Mouse (Mus musculus) testis, postnatal 14 days (tissue): ENCODE measurements around the gene Spock2.
A peak's percentile ranks its signal among the peaks of the same experiment; 100 is the strongest.
"Not testable (repeated sequence)": the region's sequence is repeated elsewhere in the genome, so short reads cannot be mapped to it uniquely, and the experiment has no call there.

Experiments
- DNase-seq: peaks from one replicate; pipeline ENCODE4 v3.0.0; 2021; ENCODE audit warnings: low spot score

Gene Spock2

DNA sequence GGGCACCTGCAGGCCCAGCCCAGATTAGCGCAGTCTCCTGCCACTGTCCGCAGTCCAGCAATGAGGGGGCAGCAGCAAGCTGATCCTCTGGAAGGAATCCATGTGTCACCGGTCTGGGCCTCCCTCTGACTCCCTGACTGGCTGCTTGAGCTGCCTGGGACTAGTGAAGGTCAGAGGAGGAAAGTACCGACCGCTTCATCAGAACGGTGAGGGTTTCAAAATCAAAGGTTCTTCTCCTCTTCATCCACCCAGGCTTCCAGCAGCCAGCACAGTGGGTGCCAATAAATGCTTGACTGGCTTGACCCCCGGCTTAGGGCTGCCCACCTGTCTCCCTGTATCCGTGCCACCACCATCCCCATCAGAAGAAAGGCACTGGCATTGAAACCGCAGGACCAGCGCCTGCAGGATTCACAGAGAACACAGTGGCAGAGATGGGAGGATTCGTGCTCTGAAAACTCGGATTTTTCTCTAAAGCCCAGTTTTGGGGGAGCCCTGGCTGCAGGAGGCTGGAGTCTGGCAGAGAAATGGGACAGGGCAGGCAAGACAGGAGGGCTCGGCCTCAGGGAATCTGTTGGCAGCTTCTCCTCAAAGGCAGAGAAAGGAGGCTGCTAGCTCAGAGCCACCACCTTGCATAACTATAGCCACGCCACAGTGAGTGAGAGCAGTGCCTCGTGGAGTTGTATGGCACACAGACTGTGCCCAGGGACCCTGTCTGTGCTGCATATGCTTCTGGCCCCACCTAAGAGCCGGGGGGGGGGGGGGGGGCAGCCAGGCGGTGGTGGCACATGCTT, 2.5 kb downstream of the Spock2 start:
- DNase-seq: peak; percentile 61

DNA sequence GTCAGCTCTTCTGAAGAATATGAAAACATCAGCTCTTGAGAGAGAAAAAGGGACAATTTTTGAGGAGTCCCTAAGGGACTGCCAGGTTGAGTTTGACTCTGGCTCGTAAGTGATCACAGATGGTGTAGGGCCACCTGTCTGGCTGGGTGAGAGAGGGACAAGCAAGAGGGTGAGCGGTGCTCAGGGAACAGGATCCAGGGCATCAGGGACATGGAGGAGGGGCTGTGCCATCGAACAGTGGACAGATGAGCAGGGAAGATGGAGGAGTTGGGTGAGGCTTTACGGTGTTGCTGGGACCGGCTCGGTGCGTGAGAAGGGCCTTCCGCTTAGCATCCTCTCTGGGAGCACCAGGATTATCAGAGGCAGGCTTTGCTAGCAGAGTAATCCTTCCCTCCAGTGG, 3.3 kb downstream of the Spock2 start:
- no peak for DNase-seq

DNA sequence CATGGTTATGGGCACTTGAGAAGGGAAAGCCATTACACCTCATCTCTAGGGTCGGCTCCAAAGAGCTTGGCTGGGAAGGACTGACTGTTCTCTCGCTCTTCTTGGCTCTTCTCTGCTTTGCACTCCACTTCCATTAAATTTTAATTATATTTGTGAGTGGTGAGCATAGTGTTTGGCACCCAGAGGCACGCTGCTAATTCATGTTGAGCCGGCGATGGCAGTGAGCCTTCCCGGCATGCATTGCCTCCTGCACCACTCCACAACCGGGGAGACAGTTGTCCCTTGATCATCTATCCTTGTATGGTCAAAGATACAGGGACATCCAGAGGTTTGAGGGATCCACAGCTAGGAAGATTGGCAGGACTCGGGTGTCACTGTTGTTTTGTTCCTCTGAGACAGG, 4.0 kb downstream of the Spock2 start:
- DNase-seq: no peak

DNA sequence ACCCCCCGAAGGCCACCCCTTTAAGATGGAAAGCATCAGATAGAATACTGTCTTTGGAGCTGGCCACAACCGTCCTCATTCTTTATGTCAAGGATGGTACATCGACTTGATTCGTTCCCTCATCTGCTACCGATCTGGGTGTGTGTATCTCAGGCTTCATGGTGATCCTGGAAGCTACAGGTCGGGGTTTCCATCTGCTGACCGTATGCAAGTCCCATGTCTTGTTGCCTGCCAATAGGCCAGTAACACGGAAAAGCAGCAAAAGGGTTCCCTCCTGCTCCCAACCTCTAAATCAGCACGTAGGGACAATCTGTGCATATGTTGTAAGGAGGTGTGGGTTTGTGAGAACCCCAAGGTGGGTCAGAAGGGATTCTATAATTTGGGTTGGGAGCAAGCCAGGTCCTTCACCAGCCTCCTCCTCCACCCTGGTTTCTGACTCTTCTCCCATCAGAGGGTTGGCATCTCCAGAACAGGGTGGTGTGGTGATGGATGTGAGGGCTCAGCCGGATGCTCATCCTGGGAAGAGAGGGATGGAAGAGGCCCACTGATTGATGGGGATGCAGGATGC, 5.0 kb downstream of the Spock2 start:
- DNase-seq: no peak

DNA sequence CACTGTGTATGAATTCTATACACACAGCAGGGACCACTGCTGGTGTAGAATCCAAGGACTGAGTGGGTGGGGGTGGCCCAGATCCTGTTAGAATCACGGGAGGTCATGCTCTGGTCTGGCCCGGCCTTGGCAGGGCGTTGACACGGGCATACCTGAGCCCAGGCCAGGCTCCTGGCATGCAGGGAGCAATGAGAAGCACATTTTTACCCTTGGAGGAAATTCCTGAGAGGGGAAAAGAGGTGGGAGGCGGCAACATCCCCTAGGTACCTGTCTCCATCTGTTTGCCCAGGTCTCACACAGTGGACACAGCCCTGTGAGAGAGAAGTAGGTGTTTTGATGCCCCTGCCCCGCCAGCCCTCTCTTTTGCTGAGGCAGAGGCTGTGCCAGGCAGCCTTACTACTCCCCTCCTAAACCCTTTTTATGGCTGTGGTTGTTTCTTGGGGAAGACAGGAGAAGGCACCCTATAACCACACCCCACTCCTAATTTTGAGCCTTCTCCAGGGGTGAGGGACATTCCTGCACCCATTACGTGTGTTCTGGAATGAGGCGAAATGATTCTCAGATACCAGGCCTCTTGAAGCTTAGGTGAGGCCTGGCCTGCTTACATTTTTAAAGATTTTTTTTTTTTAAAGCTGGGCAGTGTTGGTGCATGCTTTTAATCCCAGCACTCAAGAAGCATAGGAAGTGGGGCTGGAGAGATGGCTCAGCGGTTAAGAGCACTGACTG, 8.1 kb downstream of the Spock2 start:
- DNase-seq: no peak

DNA sequence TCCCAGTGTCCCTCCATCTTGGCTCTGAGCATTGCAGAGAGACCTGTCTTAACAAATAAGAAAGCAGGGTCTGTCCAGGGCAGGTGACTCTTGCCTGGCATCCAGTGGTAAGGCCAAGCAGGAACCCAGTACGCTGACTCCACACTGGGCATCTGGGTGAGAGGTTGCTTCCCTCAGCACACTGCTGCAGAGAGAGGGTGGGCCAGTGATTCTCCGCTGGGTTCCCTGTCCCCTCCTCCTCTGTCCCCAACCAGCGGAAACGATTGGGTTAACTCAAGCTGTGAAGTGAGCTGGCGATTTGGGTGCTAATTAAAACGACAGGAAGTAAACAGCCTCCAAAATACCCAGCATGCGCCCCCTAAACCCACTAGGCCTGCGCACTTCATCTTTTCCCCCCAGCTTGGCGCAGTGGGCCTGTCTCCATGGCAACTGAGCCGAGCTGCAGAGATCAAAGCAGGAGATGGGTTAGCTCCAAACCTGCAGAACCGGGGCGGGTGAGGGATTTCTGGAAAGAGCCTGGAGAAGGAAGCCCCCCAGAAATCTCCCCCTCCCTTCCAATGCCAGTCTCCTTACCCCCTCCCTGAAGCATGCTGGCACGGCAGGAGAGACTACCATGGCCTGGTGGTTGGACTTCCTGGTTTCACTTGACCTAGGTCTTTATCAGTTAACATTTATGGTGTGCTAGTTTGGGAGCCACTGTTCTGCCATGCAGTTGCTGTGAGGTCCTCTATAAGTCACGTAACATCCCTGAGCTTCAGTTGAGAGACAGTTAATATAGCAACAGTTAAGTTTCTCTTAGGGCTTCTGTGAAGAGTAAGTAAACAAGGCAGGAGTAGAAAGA, 9.5 kb downstream of the Spock2 start:
- no peak for DNase-seq

DNA sequence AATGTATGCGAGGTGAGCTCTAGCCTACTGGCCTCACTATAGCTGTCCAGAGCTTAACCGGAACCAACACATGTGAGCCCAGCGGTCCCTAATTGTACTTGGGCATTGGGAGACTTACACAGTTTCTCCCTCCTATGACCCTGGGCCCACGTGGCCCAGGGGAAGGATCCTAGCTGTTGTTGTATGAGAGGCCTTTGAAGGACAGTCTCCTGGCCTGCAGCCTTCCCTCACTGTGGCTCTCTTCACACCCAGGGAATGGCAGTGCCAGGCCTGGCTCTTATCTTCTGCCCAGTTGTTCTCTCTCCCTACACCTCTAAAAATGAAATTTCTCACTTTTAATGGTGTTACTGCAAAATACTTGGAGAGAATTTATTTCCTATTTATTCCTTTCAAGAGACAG, 11.0 kb downstream of the Spock2 start:
- no peak for DNase-seq

DNA sequence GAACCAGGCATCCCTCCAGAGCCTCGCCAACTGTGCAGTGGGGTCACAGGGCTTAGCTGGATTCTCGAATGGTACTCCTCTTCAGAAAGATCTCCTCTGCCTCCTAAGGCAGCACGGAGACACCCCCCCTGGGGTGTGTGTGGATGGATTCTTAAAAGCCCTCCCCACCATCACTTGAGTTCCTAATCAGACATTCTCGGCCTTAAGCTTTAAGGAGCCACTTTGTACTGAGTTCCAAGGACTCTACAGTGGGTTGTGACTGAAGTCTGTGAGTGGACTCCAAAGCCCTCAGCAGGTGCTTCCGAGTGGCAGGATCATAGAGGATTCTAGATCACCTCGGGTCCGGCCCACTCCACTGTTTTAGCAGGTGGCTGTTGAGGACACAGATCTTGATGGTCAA, 12.4 kb downstream of the Spock2 start:
- DNase-seq: no peak

DNA sequence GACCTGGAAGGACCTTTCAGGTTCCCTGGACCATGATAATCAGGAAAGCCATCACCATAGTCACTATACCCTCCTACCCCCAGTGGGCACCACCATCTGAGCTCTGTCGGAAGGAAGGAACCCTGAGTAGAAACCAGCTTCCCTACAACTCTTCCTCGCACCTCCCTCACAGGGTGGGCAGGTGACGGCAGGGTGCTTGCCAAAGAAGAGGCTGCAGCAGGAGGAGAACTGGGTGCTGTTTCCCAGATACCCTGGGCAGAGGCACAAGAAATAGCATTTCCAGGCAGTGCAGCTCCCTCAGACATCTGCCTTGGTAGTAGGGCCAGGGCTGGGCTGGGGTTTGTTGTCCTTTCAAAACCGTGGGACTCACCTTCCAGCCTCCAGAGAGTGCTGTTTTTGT, 14.6 kb downstream of the Spock2 start:
- no peak for DNase-seq

DNA sequence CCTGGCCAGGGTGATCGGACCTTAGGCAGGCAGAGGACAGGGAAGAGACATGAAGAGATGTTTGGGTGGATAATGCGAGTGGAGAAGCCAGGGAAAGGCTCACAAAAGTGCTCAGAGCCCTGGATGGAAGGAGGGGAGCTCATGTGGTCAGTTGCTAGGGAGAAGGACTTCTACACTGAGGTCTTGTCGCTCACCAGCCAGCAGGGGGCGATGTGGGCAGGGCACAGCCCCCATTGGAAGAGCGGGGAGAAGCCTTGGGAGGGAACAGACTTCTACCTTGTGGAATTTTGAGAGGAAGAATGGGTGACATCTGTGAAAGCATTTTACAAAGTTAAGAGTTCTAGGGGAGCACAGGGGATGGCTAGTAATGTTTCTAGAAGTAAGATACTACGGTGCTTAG, 18.1 kb downstream of the Spock2 start:
- DNase-seq: no peak

DNA sequence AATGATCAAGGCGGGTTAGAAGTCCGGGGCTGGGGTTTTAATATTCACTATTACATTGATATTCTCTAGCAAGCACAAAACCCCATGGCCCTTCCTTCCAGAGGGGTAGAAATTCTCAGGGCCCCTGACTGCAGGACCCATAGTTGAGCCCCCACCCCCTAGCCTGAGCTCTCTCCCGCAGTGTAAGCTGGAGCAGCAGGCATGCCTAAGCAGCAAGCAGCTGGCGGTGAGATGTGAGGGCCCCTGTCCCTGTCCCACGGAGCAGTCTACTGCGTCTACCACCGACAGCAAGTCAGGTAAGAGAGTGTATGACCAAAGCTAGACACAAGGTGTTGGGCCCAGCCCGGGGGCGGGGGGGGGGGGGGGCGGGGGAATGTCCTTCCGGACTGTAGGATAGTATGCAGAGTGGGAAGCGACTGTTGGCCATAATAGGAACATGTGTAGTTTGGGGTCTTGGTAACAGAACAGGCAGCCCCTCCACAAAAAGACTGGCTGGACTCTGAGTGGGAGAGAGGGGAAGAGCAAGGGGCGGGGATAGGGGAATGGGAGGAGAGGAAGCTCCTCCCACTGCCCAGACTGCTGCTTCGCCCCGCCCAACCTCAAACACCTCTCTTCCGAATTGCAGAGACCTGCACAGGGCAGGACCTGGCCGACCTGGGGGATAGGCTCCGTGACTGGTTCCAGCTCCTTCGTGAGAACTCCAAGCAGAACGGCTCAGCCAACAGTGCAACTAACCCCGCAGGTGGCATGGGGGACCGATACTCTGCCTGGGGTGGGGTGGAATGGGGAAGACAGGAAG, 19.7 kb downstream of the Spock2 start:
- DNase-seq: no peak

DNA sequence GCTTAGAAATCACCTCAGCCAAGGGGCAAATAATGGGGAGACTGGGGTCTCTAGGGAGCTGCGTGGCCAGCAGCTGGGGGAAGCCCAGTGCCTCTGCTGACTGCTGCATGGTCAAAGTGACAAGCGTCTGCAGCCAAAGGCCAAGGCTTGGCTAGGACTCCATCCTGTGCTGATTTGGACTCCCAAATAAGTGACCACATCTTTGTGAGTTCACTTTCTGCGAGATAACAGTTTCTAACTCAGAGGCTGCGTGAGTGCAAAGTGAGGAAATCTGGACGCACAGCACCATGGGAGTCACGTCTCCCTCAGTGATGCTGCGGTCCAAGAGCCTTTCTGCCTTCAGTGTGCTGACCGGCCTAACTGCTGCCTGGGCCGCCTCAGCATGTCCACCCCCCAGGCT, 22.3 kb downstream of the Spock2 start:
- DNase-seq: no peak

DNA sequence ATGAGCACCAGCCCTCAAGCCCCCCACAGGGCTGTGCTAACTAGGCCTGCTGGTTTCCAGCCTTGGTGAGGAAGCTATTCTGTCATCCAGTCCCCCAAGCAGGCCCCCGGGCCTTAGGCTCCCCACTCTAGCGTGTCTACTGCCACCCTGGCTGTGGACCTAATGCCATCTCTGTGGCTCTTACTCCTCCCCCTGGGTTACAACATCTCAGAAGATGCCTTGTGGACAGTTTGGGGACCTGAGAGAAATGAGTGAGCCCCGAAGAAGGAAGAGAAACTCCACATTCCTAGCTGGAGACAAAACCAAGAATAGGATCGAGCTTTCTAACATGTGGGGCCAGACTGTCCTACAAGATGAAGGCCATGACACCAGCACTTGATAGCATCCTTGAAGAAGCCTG, 24.5 kb downstream of the Spock2 start:
- DNase-seq: no peak

DNA sequence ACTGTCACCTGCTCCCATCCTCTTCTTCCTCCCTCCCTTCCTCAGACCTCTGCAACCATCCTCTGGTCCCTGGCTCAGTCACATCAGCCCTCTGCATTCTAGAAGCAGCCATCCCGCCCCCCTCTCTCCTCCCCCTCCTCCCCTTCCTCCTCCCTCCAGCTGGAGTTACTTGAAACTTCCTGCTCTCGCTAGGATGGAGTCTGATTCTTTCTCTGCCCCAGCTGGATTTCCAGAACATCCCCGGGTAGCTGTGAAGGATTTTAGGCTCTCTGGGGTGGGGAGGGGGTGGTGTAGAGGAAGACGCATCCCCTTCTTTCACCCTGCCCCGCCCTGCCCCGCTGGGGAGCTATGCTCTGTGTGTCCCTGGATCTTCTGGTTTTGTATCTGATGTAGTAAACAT, 27.5 kb downstream of the Spock2 start:
- no peak for DNase-seq

DNA sequence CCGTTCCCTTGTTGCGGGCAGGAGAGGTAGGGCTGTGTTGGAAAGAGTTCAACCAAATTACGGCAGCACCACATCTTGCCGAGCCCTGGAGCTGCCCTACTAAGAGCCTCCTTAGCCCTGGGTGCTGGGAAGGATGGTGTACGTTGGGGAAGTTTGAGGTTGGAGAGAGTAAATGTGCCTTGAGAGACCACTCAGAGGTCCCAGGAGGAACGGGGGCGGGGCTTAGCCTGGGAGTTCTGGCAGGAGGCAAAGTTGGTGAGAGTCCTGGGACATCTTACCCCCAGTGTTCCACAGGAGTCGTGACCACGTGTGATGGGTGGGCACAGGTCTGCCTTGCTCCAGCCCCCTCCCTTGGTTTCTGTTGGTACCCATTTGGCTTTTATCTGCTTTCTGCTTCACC, 28.2 kb downstream of the Spock2 start:
- DNase-seq: no peak

DNA sequence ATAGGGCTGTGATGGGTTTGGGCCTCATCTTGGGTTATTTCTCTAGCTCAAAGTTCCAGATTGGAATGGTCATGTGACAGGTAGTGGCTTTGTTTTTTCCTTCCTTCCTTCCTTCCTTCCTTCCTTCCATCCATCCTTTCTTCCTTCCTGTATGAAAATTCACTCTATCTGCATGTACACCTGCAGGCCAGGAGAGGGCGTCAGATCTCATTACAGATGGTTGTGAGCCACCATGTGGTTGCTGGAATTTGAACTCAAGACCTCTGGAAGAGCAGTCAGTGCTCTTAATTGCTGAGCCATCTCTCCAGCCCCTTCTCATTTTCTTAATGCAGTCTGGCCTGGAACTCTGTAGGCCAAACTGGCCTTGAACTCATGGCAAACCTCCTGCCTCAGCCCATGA, 30.0 kb downstream of the Spock2 start:
- DNase-seq: not testable (repeated sequence)

DNA sequence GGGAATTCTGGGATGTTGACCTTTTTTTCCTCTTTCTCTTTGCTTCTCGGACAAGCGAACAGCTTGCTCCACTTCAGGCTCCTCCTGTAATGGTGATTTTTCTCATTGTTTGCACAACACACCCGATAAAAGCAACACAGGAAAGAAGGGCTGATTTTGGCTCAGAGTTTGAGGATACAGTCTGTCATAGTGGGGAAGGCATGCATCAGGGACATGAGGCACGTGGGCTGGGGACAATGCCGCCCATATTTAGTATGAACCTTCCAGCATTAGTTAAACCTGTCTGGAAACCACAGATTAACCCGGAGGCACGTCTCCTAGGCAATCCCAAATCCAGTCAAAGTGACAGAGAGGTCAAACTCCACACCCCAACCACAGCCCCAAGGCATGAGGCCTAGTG, 30.9 kb downstream of the Spock2 start:
- DNase-seq: no peak

DNA sequence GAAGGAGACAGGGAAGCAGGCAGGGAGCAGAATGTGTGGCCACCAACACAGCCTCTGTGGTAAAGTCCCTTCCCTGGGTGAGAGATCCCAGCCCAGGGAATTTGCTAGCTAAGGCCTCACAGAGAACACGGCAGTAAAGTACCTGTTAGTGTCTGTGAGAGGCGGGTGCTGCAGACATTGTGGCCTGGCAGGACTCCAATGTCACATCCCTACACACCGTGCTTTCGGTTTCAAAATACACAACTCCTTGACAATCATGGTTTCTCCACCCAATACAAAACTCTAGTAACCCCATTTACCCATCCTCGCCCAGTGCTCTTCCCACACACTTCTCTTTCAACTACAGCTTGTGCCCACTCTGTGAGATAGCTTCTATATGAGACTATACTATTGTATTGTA, 32.7 kb downstream of the Spock2 start:
- no peak for DNase-seq

DNA sequence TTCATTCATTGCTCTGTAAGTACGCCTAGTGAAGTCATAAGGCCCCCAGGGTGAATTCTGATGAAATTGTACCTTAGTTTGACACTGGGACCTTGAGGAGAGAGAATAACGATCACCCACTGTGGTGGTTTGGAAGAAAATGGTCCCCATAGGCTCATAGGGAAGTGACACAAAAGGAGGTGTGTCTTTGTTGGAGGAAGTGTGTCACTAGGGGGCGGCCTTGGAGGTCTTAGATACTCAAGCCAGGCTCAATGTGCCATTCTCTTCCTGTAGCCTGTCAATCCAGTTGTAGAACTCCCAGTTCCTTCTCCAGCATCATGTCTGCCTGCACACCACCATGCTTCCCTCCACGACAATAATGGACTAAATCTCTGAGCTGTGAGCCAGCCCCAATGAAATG, 34.7 kb downstream of the Spock2 start:
- no peak for DNase-seq

DNA sequence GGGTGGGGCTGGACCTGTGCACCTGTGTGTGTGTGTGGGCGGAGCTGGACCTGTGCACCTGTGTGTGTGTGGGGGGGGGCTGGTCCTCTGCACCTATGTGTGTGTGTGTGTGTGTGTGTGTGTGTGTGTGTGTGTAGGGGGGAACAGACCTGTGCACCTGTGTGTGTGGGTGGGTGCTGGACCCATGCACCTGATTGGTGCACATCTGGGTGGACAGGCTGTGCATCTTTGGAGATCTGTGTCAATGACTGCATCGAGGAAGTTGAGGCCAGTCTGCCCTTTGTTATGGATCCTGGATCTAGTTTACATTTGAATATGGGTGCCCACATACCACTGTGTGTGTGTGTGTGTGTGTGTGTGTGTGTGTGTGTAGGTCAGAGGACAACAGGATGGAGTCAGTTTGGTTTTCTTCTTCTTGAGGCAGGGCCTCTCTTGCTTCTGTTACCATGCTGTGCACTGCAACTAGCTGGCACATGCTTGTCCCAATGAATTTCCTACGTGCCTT, 35.7 kb downstream of the Spock2 start:
- DNase-seq: no peak

DNA sequence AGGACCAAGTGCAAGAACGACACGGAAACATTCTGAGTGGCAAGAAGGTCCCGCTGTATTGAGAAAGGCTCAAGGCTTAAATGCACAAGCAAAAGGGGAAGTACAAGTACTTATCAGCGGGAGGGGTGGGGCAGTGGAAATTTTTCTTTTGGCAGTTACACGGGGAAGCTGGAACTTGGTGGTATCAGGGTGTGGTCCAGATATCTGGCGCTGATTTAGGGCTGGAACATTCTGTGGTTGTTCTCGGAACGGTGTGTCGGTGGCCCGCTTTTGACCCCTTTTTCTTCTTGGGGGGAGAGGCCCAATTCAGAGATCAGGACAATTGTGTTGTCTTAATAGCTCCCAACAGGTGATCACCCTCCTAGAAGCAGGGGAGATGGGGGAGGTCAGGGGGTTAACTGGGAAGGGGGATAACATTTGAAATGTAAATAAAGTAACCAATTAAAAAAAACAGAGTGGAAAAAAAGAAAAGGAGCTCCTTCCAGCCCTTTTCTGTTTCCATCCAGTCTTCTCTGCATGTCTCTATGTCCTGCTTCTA, 41.6 kb downstream of the Spock2 start:
- not testable (repeated sequence) for DNase-seq
